Mouse (Mus musculus): ENCODE data around the gene Cul5. TPM values are rescaled to one million over a fixed set of nuclear protein-coding genes. Genes with fewer than 3 reads are reported as not detected.

The Cul5 gene
- 19.0 and 20.2 TPM in 2 replicates for polyA plus RNA-seq (2015; fragmentation: Nextera tagmentation; extraction: Ambion mirVana)

GRCm38 (mm10) chr9:53669680-53670219 lies at the start of gene Cul5:
Cul5 (minus strand) TSS chr9:53670014.
- TF ChIP-seq CTCF (IDR thresholded peaks at IDR 0.05; ENCODE audit: low read depth), result peak; percentile 38
- peaks cover 4% of the 10 kb centered on the region; the same call in 1 of the 2 replicates for H3K4me1 ChIP-seq (replicated peaks; ENCODE audit: control insufficient read depth, insufficient read depth, low read length)
- no peak within 1 kb of the TSS for H3K9ac ChIP-seq (ENCODE audit: low read depth, low read length)
- H3K36me3 ChIP-seq (ENCODE audit: control insufficient read depth, insufficient read depth), result no peaks in the 10 kb centered on the region
- no peak for ATAC-seq
- H3K27me3 ChIP-seq (replicated peaks; ENCODE audit: control insufficient read depth, insufficient read depth, low read length), result no peaks in the 10 kb centered on the region
- no peak within 1 kb of the TSS for H3K27ac ChIP-seq (ENCODE audit: low read depth, low read length)
- H3K4me3 ChIP-seq (ENCODE audit: low read depth, low read length), result no peak within 1 kb of the TSS
- 59% methylated on average over 5 of the region's 5 CpGs for WGBS
- no peak within 1 kb of the TSS for H3K4me2 ChIP-seq (replicated peaks; ENCODE audit: low read depth)
- H3K9me3 ChIP-seq (ENCODE audit: control insufficient read depth), result no peaks in the 10 kb centered on the region

- no peak within 1 kb of the TSS for H3K9ac ChIP-seq (ENCODE audit: low read depth, low read length)
- peak; percentile 95 for ATAC-seq
- peak within 1 kb of the TSS; percentile 34 for H3K4me3 ChIP-seq (ENCODE audit: low read depth, low read length)
- no peaks in the 10 kb centered on the region for H3K9me3 ChIP-seq (ENCODE audit: control insufficient read depth)
- H3K4me1 ChIP-seq (replicated peaks; ENCODE audit: control insufficient read depth, insufficient read depth, low read length), result peaks cover 8% of the 10 kb centered on the region
- no peaks in the 10 kb centered on the region for H3K36me3 ChIP-seq (ENCODE audit: control insufficient read depth, insufficient read depth)
- H3K4me2 ChIP-seq (replicated peaks; ENCODE audit: low read depth), result peak within 1 kb of the TSS; percentile 71
- H3K27ac ChIP-seq (ENCODE audit: low read depth, low read length), result no peak within 1 kb of the TSS
- H3K27me3 ChIP-seq (replicated peaks; ENCODE audit: control insufficient read depth, insufficient read depth, low read length), result 0 out of 2 replicates have a peak, but pooled peaks cover 16% of the 10 kb centered on the region
- TF ChIP-seq CTCF (IDR thresholded peaks at IDR 0.05; ENCODE audit: low read depth), result no peak
- under 1% methylated on average over 48 of the region's 49 CpGs for WGBS
Measured at GRCm38 (mm10) chr9:53705992-53706696, 36.3 kb upstream of the Cul5 start, which contains the start of gene Rab39. Rab39 (minus strand) TSS chr9:53706232.

- under 1% methylated on average over 28 of the region's 28 CpGs for WGBS
- no peak overlapping the region for H3K9ac ChIP-seq (ENCODE audit: low read depth, low read length)
- ATAC-seq, result peak; percentile 55; the same call in 1 of the 2 replicates
- H3K27me3 ChIP-seq (replicated peaks; ENCODE audit: control insufficient read depth, insufficient read depth, low read length), result 0 out of 2 replicates have a peak, but pooled peaks cover 16% of the 10 kb centered on the region
- peak overlapping the region; percentile 34 for H3K4me3 ChIP-seq (ENCODE audit: low read depth, low read length)
- peak overlapping the region; percentile 71 for H3K4me2 ChIP-seq (replicated peaks; ENCODE audit: low read depth)
- H3K36me3 ChIP-seq (ENCODE audit: control insufficient read depth, insufficient read depth), result no peaks in the 10 kb centered on the region
- H3K27ac ChIP-seq (ENCODE audit: low read depth, low read length), result no peak overlapping the region
- no peak for TF ChIP-seq CTCF (IDR thresholded peaks at IDR 0.05; ENCODE audit: low read depth)
- no peaks in the 10 kb centered on the region for H3K9me3 ChIP-seq (ENCODE audit: control insufficient read depth)
- H3K4me1 ChIP-seq (replicated peaks; ENCODE audit: control insufficient read depth, insufficient read depth, low read length), result peaks cover 8% of the 10 kb centered on the region
Measured at GRCm38 (mm10) chr9:53705491-53705991, 35.7 kb upstream of the Cul5 start.

GRCm38 (mm10) chr9:53702991-53703390 lies 33.2 kb upstream of the Cul5 start:
- H3K9ac ChIP-seq (ENCODE audit: low read depth, low read length), result no peak overlapping the region
- no peak overlapping the region for H3K4me2 ChIP-seq (replicated peaks; ENCODE audit: low read depth)
- no peak overlapping the region for H3K4me3 ChIP-seq (ENCODE audit: low read depth, low read length)
- H3K27me3 ChIP-seq (replicated peaks; ENCODE audit: control insufficient read depth, insufficient read depth, low read length), result 0 out of 2 replicates have a peak, but pooled peaks cover 16% of the 10 kb centered on the region
- peaks cover 8% of the 10 kb centered on the region for H3K4me1 ChIP-seq (replicated peaks; ENCODE audit: control insufficient read depth, insufficient read depth, low read length)
- ATAC-seq, result no peak
- 83% methylated on average over 1 of the region's 1 CpGs for WGBS
- H3K36me3 ChIP-seq (ENCODE audit: control insufficient read depth, insufficient read depth), result no peaks in the 10 kb centered on the region
- TF ChIP-seq CTCF (IDR thresholded peaks at IDR 0.05; ENCODE audit: low read depth), result no peak
- no peak overlapping the region for H3K27ac ChIP-seq (ENCODE audit: low read depth, low read length)
- no peaks in the 10 kb centered on the region for H3K9me3 ChIP-seq (ENCODE audit: control insufficient read depth)

- no peak for TF ChIP-seq CTCF (IDR thresholded peaks at IDR 0.05; ENCODE audit: low read depth)
- Histone ChIP-seq H3K27me3 (replicated peaks; ENCODE audit: control insufficient read depth, insufficient read depth, low read length) (0 out of 2 replicates have a peak, but pooled peaks cover 3% of the 10 kb centered on the region), H3K9ac (ENCODE audit: low read depth, low read length) (no peak overlapping the region), H3K36me3 (ENCODE audit: control insufficient read depth, insufficient read depth) (no peaks in the 10 kb centered on the region), H3K4me3 (ENCODE audit: low read depth, low read length) (no peak overlapping the region), H3K4me1 (replicated peaks; ENCODE audit: control insufficient read depth, insufficient read depth, low read length) (peaks cover 4% of the 10 kb centered on the region), H3K27ac (ENCODE audit: low read depth, low read length) (no peak overlapping the region), H3K4me2 (replicated peaks; ENCODE audit: low read depth) (no peak overlapping the region), H3K9me3 (ENCODE audit: control insufficient read depth) (no peaks in the 10 kb centered on the region)
- WGBS, result 57% methylated on average over 4 of the region's 4 CpGs
- ATAC-seq, result no peak
Measured at GRCm38 (mm10) chr9:53700496-53700895, 30.7 kb upstream of the Cul5 start.

- Histone ChIP-seq H3K27me3 (replicated peaks; ENCODE audit: control insufficient read depth, insufficient read depth, low read length) (no peaks in the 10 kb centered on the region), H3K4me1 (replicated peaks; ENCODE audit: control insufficient read depth, insufficient read depth, low read length) (no peaks in the 10 kb centered on the region), H3K4me2 (replicated peaks; ENCODE audit: low read depth) (no peak overlapping the region), H3K27ac (ENCODE audit: low read depth, low read length) (no peak overlapping the region), H3K36me3 (ENCODE audit: control insufficient read depth, insufficient read depth) (no peaks in the 10 kb centered on the region), H3K9me3 (ENCODE audit: control insufficient read depth) (no peaks in the 10 kb centered on the region), H3K9ac (ENCODE audit: low read depth, low read length) (no peak overlapping the region), H3K4me3 (ENCODE audit: low read depth, low read length) (no peak overlapping the region)
- 81% methylated on average over 5 of the region's 5 CpGs for WGBS
- ATAC-seq, result no peak
- no peak for TF ChIP-seq CTCF (IDR thresholded peaks at IDR 0.05; ENCODE audit: low read depth)
Measured at GRCm38 (mm10) chr9:53695846-53696245, 26.0 kb upstream of the Cul5 start.
